Mouse (Mus musculus): Measurements from ENCODE around the gene Rgcc. TPM values are rescaled to one million over a fixed set of nuclear protein-coding genes. Genes with fewer than 3 reads are reported as not detected.

Rgcc gene
- polyA plus RNA-seq, 1 experiment from 2014 or later, result 237 TPM

DNA sequence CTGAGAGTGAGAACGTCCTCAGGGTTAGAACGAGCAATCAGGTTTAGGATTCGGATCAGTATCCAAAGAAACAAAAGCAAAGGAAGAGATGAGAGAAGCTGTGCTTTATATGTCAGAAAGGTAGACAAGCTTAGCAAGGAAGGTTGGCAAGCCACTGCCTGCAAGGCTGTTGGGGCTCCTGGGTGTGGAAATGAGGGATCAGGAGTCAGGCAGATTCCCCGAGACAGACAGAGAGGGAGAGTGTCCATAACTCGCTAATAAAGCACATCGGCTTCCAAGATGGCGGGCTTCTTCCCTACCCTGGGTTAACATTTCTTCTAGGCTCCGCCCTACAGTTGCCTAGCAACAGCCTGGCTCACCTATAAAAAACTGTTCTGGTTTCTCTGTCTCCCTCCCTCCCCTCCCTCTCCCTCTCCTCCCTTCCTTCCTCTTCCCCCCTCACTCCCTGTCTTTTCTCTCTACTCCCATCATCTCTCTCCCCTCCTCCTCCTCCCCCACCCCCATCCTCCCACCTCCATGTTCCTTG is 25.5 kb downstream of the Rgcc start:
- Histone ChIP-seq H3K9ac (ENCODE audit: low read depth, low read length) (no peak overlapping the region), H3K4me3 (ENCODE audit: low read depth, low read length) (no peak overlapping the region), H3K9me3 (replicated peaks; ENCODE audit: control insufficient read depth, low read length) (no peaks in the 10 kb centered on the region), H3K36me3 (ENCODE audit: control insufficient read depth, insufficient read depth) (no peaks in the 10 kb centered on the region), H3K27me3 (ENCODE audit: control insufficient read depth, insufficient read depth, low read depth, low read length) (no peaks in the 10 kb centered on the region), H3K4me1 (ENCODE audit: control insufficient read depth, low read depth, low read length) (no peaks in the 10 kb centered on the region), H3K4me2 (ENCODE audit: low read depth, low read length) (no peak overlapping the region), H3K27ac (ENCODE audit: low read length) (no peak overlapping the region)
- ATAC-seq (ENCODE audit: low read depth), result no peak
- WGBS (ENCODE audit: insufficient replicate concordance), result 75% methylated on average over 8 of the region's 8 CpGs

- Histone ChIP-seq H3K9me3 (replicated peaks; ENCODE audit: control insufficient read depth, low read length) (no peaks in the 10 kb centered on the region), H3K9ac (ENCODE audit: low read depth, low read length) (no peak overlapping the region), H3K27me3 (ENCODE audit: control insufficient read depth, insufficient read depth, low read depth, low read length) (no peaks in the 10 kb centered on the region), H3K4me1 (ENCODE audit: control insufficient read depth, low read depth, low read length) (no peaks in the 10 kb centered on the region), H3K27ac (ENCODE audit: low read length) (no peak overlapping the region), H3K36me3 (ENCODE audit: control insufficient read depth, insufficient read depth) (no peaks in the 10 kb centered on the region), H3K4me3 (ENCODE audit: low read depth, low read length) (no peak overlapping the region), H3K4me2 (ENCODE audit: low read depth, low read length) (no peak overlapping the region)
- ATAC-seq (ENCODE audit: low read depth), result no peak
- 43% methylated on average over 3 of the region's 3 CpGs for WGBS (ENCODE audit: insufficient replicate concordance)
These were observed 26.0 kb downstream of the Rgcc start for GRCm38 (mm10) chr14:79275441-79275840.

DNA sequence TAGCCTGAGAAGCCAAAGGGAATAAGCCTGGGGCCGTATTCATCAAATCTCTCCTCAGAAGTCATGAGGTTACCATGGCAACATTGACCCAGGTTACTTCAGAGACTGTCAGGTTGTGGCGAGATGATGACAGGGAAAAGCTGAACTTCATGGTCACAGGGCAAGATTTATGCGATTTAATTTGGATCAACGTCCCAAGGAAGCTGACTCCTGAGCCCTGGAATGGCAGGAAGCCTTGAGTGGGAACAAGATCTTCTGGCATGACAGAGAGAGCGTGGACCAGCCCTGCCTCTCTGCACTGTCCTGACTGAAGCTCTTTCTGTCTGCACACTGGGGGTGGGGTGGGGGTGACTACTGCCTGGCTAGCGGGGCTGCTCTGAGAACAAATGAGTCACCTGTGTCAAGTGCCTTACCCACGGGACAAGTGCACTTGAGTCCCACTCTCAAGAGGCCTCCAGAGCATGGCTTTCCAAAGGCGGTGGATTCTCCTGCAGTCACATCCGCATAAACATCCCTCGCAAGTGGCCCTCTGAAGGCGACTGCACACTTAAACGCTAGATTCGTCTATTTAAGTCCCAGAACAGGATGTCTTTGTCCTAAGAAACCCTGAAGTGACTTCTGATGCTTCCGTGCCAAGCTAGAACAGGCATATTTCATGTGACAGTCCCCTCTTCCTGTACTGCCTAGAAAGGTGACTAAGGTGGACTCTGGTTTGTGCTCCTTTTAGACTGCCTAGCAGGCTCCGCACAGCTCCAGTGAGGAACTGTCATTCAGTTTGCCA is 27.6 kb downstream of the Rgcc start:
- no peaks in the 10 kb centered on the region for H3K9me3 ChIP-seq (replicated peaks; ENCODE audit: control insufficient read depth, low read length)
- H3K36me3 ChIP-seq (ENCODE audit: control insufficient read depth, insufficient read depth), result no peaks in the 10 kb centered on the region
- no peaks in the 10 kb centered on the region for H3K27me3 ChIP-seq (ENCODE audit: control insufficient read depth, insufficient read depth, low read depth, low read length)
- 66% methylated on average over 15 of the region's 15 CpGs for WGBS (ENCODE audit: insufficient replicate concordance)
- no peak for ATAC-seq (ENCODE audit: low read depth)
- H3K9ac ChIP-seq (ENCODE audit: low read depth, low read length), result no peak overlapping the region
- H3K4me2 ChIP-seq (ENCODE audit: low read depth, low read length), result no peak overlapping the region
- no peak overlapping the region for H3K27ac ChIP-seq (ENCODE audit: low read length)
- no peaks in the 10 kb centered on the region for H3K4me1 ChIP-seq (ENCODE audit: control insufficient read depth, low read depth, low read length)
- H3K4me3 ChIP-seq (ENCODE audit: low read depth, low read length), result no peak overlapping the region

GRCm38 (mm10) chr14:79272991-79273390 is 28.5 kb downstream of the Rgcc start:
- no peak overlapping the region for H3K9ac ChIP-seq (ENCODE audit: low read depth, low read length)
- H3K4me3 ChIP-seq (ENCODE audit: low read depth, low read length), result no peak overlapping the region
- WGBS (ENCODE audit: insufficient replicate concordance), result 74% methylated on average over 9 of the region's 9 CpGs
- no peak overlapping the region for H3K4me2 ChIP-seq (ENCODE audit: low read depth, low read length)
- no peaks in the 10 kb centered on the region for H3K36me3 ChIP-seq (ENCODE audit: control insufficient read depth, insufficient read depth)
- no peak overlapping the region for H3K27ac ChIP-seq (ENCODE audit: low read length)
- no peaks in the 10 kb centered on the region for H3K4me1 ChIP-seq (ENCODE audit: control insufficient read depth, low read depth, low read length)
- no peaks in the 10 kb centered on the region for H3K27me3 ChIP-seq (ENCODE audit: control insufficient read depth, insufficient read depth, low read depth, low read length)
- no peak for ATAC-seq (ENCODE audit: low read depth)
- H3K9me3 ChIP-seq (replicated peaks; ENCODE audit: control insufficient read depth, low read length), result no peaks in the 10 kb centered on the region

GRCm38 (mm10) chr14:79272188-79272694 is 29.2 kb downstream of the Rgcc start:
- 82% methylated on average over 3 of the region's 3 CpGs for WGBS (ENCODE audit: insufficient replicate concordance)
- Histone ChIP-seq H3K4me1 (ENCODE audit: control insufficient read depth, low read depth, low read length) (no peaks in the 10 kb centered on the region), H3K36me3 (ENCODE audit: control insufficient read depth, insufficient read depth) (no peaks in the 10 kb centered on the region), H3K27ac (ENCODE audit: low read length) (no peak overlapping the region), H3K4me3 (ENCODE audit: low read depth, low read length) (no peak overlapping the region), H3K4me2 (ENCODE audit: low read depth, low read length) (no peak overlapping the region), H3K27me3 (ENCODE audit: control insufficient read depth, insufficient read depth, low read depth, low read length) (no peaks in the 10 kb centered on the region), H3K9ac (ENCODE audit: low read depth, low read length) (no peak overlapping the region), H3K9me3 (replicated peaks; ENCODE audit: control insufficient read depth, low read length) (no peaks in the 10 kb centered on the region)
- ATAC-seq (ENCODE audit: low read depth), result no peak; the same call in 1 of the 2 replicates

- WGBS (ENCODE audit: insufficient replicate concordance), result 56% methylated on average over 1 of the region's 1 CpGs
- no peak for ATAC-seq (ENCODE audit: low read depth)
These were observed 31.9 kb downstream of the Rgcc start for GRCm38 (mm10) chr14:79269551-79269950.

GRCm38 (mm10) chr14:79267878-79268277 is 33.6 kb downstream of the Rgcc start:
- Histone ChIP-seq H3K4me1 (ENCODE audit: control insufficient read depth, low read depth, low read length) (peaks cover 3% of the 10 kb centered on the region; the same call in 1 of the 2 replicates), H3K4me2 (ENCODE audit: low read depth, low read length) (no peak overlapping the region), H3K9me3 (replicated peaks; ENCODE audit: control insufficient read depth, low read length) (no peaks in the 10 kb centered on the region), H3K27ac (ENCODE audit: low read length) (no peak overlapping the region), H3K9ac (ENCODE audit: low read depth, low read length) (no peak overlapping the region), H3K4me3 (ENCODE audit: low read depth, low read length) (no peak overlapping the region), H3K36me3 (ENCODE audit: control insufficient read depth, insufficient read depth) (no peaks in the 10 kb centered on the region), H3K27me3 (ENCODE audit: control insufficient read depth, insufficient read depth, low read depth, low read length) (no peaks in the 10 kb centered on the region)
- 70% methylated on average over 10 of the region's 10 CpGs for WGBS (ENCODE audit: insufficient replicate concordance)
- ATAC-seq (ENCODE audit: low read depth), result no peak

More at GRCm38 (mm10) chr14:79269551-79269950, 31.9 kb downstream of the Rgcc start:
- Histone ChIP-seq H3K27ac (ENCODE audit: low read length) (no peak overlapping the region), H3K27me3 (ENCODE audit: control insufficient read depth, insufficient read depth, low read depth, low read length) (no peaks in the 10 kb centered on the region), H3K4me2 (ENCODE audit: low read depth, low read length) (no peak overlapping the region), H3K9ac (ENCODE audit: low read depth, low read length) (no peak overlapping the region), H3K36me3 (ENCODE audit: control insufficient read depth, insufficient read depth) (no peaks in the 10 kb centered on the region), H3K9me3 (replicated peaks; ENCODE audit: control insufficient read depth, low read length) (no peaks in the 10 kb centered on the region), H3K4me1 (ENCODE audit: control insufficient read depth, low read depth, low read length) (peaks cover 3% of the 10 kb centered on the region; the same call in 1 of the 2 replicates), H3K4me3 (ENCODE audit: low read depth, low read length) (no peak overlapping the region)

DNA sequence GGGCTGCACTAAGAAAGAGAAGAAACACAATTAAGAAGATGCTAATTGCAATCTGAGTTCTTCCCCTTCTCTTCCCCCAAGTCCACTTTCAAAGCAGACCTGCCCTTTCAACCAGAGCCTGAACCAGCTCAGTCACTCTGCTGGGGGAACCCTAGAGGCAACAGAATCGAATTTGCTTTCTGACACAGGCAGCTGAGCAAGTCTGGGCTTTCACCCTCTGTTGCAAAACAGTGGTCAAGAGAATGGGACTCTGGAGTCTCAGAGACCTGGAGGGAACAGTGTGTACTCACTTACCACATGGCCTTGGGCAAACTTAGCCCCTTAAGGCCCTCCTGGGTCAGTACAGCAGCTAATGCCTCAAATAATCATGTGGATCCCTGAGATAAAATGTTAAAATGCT is 34.1 kb downstream of the Rgcc start:
- 26% methylated on average over 1 of the region's 1 CpGs for WGBS (ENCODE audit: insufficient replicate concordance)

GRCm38 (mm10) chr14:79266408-79266807 is 35.0 kb downstream of the Rgcc start:
- Histone ChIP-seq H3K4me3 (ENCODE audit: low read depth, low read length) (no peak overlapping the region), H3K4me2 (ENCODE audit: low read depth, low read length) (no peak overlapping the region), H3K36me3 (ENCODE audit: control insufficient read depth, insufficient read depth) (no peaks in the 10 kb centered on the region), H3K27ac (ENCODE audit: low read length) (no peak overlapping the region), H3K4me1 (ENCODE audit: control insufficient read depth, low read depth, low read length) (peaks cover 3% of the 10 kb centered on the region; the same call in 1 of the 2 replicates), H3K27me3 (ENCODE audit: control insufficient read depth, insufficient read depth, low read depth, low read length) (no peaks in the 10 kb centered on the region), H3K9me3 (replicated peaks; ENCODE audit: control insufficient read depth, low read length) (no peaks in the 10 kb centered on the region), H3K9ac (ENCODE audit: low read depth, low read length) (no peak overlapping the region)
- no peak for ATAC-seq (ENCODE audit: low read depth)

More for the DNA sequence above, 34.1 kb downstream of the Rgcc start:
- no peaks in the 10 kb centered on the region for H3K27me3 ChIP-seq (ENCODE audit: control insufficient read depth, insufficient read depth, low read depth, low read length)
- 0 out of 2 replicates have a peak overlapping the region, but pooled peaks have one; percentile 2 for H3K27ac ChIP-seq (ENCODE audit: low read length)
- H3K9me3 ChIP-seq (replicated peaks; ENCODE audit: control insufficient read depth, low read length), result no peaks in the 10 kb centered on the region
- peaks cover 3% of the 10 kb centered on the region; the same call in 1 of the 2 replicates for H3K4me1 ChIP-seq (ENCODE audit: control insufficient read depth, low read depth, low read length)
- no peak overlapping the region for H3K9ac ChIP-seq (ENCODE audit: low read depth, low read length)
- H3K36me3 ChIP-seq (ENCODE audit: control insufficient read depth, insufficient read depth), result no peaks in the 10 kb centered on the region
- no peak overlapping the region for H3K4me3 ChIP-seq (ENCODE audit: low read depth, low read length)
- no peak for ATAC-seq (ENCODE audit: low read depth)
- H3K4me2 ChIP-seq (ENCODE audit: low read depth, low read length), result no peak overlapping the region
